Mouse (Mus musculus) small intestine, adult 2 months (tissue): ENCODE measurements around the gene Marcksl1. TPM values are rescaled to one million over a fixed set of nuclear protein-coding genes. Genes with fewer than 3 reads are reported as not detected.

Experiments
- H3K27ac ChIP-seq: fragments of 200-500 bp; 2 replicates; pipeline ENCODE4 v1.5.1; 2012; ENCODE audit warnings: low read depth, low read length, control low read depth, inconsistent platforms; ENCODE audit not compliant: insufficient read depth
- H3K27me3 ChIP-seq: fragments of 200-500 bp; 2 replicates; pipeline ENCODE4 v1.6.1; 2012; ENCODE audit warnings: mild to moderate bottlenecking, moderate library complexity, low read length, inconsistent platforms; ENCODE audit not compliant: control insufficient read depth, insufficient read depth
- H3K36me3 ChIP-seq: fragments of 200-500 bp; 2 replicates; pipeline ENCODE4 v1.6.1; 2012; ENCODE audit warnings: mild to moderate bottlenecking, low read length, control low read depth, inconsistent platforms; ENCODE audit not compliant: control insufficient read depth, insufficient read depth
- H3K4me1 ChIP-seq: fragments of 200-500 bp; 2 replicates; pipeline ENCODE4 v1.6.1; 2012; ENCODE audit warnings: low read length, inconsistent platforms, mixed read lengths; ENCODE audit not compliant: control insufficient read depth, insufficient read depth, insufficient read length
- H3K4me3 ChIP-seq: fragments of 200-500 bp; 2 replicates; pipeline ENCODE4 v1.5.1; 2012; ENCODE audit warnings: low read depth, mild to moderate bottlenecking, control low read depth, inconsistent platforms, low read length, moderate library complexity
- CTCF ChIP-seq: fragments of 200-500 bp; IDR thresholded peaks from 2 replicates; pipeline ENCODE4 v1.5.1; 2012; ENCODE audit warnings: low read depth, mild to moderate bottlenecking, control low read depth, inconsistent platforms, low read length, moderate library complexity, mixed read lengths; ENCODE audit not compliant: insufficient replicate concordance, insufficient read length; ENCODE audit errors: extremely low read depth
- POLR2A ChIP-seq: fragments of 200-500 bp; IDR thresholded peaks from 2 replicates; pipeline ENCODE4 v1.6.1; 2012; ENCODE audit warnings: low read depth, mild to moderate bottlenecking, control low read depth, inconsistent platforms, low read length, moderate library complexity
- WGBS: fragments of 180-500 bp; shearing (Covaris S2); methylation state at CpG from one replicate; pipeline ENCODE4 v1.1.7; 2018; 5-methylcytosine and 5-hydroxymethylcytosine counted together
- polyA plus RNA-seq: library from polyadenylated mRNA; depleted of rRNA; stranded (reverse); fragments of >200 nt; gene quantifications from 2 replicates; pipeline ENCODE4 v1.2.3, GENCODE M21; 2012; rRNA removed

Marcksl1 gene
- polyA plus RNA-seq, 1 experiment = 37.3 TPM

GRCm38 (mm10) chr4:129561184-129561583 is 47.8 kb downstream of the Marcksl1 start:
- WGBS = 54% methylated on average over 5 of the region's 5 CpGs
- peaks cover 11% of the 10 kb centered on the region; the same call in 1 of the 2 replicates for H3K4me1 ChIP-seq
- TF ChIP-seq CTCF = no peak
- TF ChIP-seq POLR2A = no peak
- H3K27ac ChIP-seq = no peak overlapping the region
- H3K27me3 ChIP-seq = no peaks in the 10 kb centered on the region
- H3K36me3 ChIP-seq = no peaks in the 10 kb centered on the region
- H3K4me3 ChIP-seq = no peak overlapping the region

DNA sequence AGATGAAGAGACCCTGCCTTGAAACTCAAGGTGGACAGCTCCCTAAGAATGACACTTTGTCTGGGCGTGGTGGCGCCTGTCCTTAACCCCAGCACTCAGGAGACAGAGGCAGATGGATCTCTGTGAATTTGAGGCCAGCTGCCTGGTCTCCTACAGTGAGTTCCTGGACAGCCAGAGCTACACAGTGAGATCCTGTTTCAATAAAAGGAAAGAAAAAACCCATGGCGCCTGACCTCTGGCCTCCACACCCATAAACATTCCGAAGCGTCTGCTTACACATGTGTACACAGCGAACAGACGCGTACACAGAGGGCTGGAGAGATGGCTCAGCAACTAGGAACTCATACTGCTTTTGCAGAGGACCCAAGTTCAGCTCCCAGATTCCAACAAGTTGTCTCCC is 50.3 kb downstream of the Marcksl1 start:
- no peaks in the 10 kb centered on the region for H3K36me3 ChIP-seq
- no peaks in the 10 kb centered on the region for H3K27me3 ChIP-seq
- no peak overlapping the region for H3K4me3 ChIP-seq
- WGBS = 28% methylated on average over 8 of the region's 8 CpGs
- peaks cover 6% of the 10 kb centered on the region; the same call in 1 of the 2 replicates for H3K4me1 ChIP-seq
- no peak overlapping the region for H3K27ac ChIP-seq
- no peak for TF ChIP-seq CTCF
- no peak for TF ChIP-seq POLR2A

GRCm38 (mm10) chr4:129565139-129565538 is 51.8 kb downstream of the Marcksl1 start:
- Histone ChIP-seq H3K4me3 (no peak overlapping the region), H3K4me1 (peaks cover 6% of the 10 kb centered on the region; the same call in 1 of the 2 replicates), H3K36me3 (no peaks in the 10 kb centered on the region), H3K27ac (no peak overlapping the region), H3K27me3 (no peaks in the 10 kb centered on the region)
- WGBS = 64% methylated on average over 6 of the region's 6 CpGs
- TF ChIP-seq POLR2A = no peak
- TF ChIP-seq CTCF = no peak

Other genes starting within 250 kb of the Marcksl1 start
- 0.34 and 0.37 TPM in 2 replicates for gene Sync, start 226.0 kb upstream of the Marcksl1 start, polyA plus RNA-seq
- gene Rbbp4, start 178.2 kb upstream of the Marcksl1 start, polyA plus RNA-seq = 3.7 and 6.1 TPM in 2 replicates
- gene Zbtb8os, start 177.9 kb upstream of the Marcksl1 start, polyA plus RNA-seq = 5.4 and 9.6 TPM in 2 replicates
- gene Zbtb8a, start 135.5 kb upstream of the Marcksl1 start, polyA plus RNA-seq = 2.3 and 5.0 TPM in 2 replicates
- 0.05 TPM in 1 of 2 replicates, not detected in the other for gene Zbtb8b, start 72.7 kb upstream of the Marcksl1 start, polyA plus RNA-seq
- gene Bsdc1, start 52.0 kb upstream of the Marcksl1 start, polyA plus RNA-seq = 13.9 and 24.5 TPM in 2 replicates
- gene Tssk3, start 22.6 kb upstream of the Marcksl1 start, polyA plus RNA-seq = not detected in 2 replicates
- not detected in 2 replicates for gene Fam229a, start 22.4 kb upstream of the Marcksl1 start, polyA plus RNA-seq
- 13.7 and 31.1 TPM in 2 replicates for gene Hdac1, start 29.1 kb downstream of the Marcksl1 start, polyA plus RNA-seq
- gene Lck, start 60.1 kb downstream of the Marcksl1 start, polyA plus RNA-seq = 8.3 and 15.0 TPM in 2 replicates
- 0.65 and 1.3 TPM in 2 replicates for gene Fam167b, start 65.0 kb downstream of the Marcksl1 start, polyA plus RNA-seq
- 171 and 202 TPM in 2 replicates for gene Eif3i, start 87.1 kb downstream of the Marcksl1 start, polyA plus RNA-seq
- 77.1 and 132 TPM in 2 replicates for gene Tmem234, start 87.1 kb downstream of the Marcksl1 start, polyA plus RNA-seq
- gene Dcdc2b, start 100.7 kb downstream of the Marcksl1 start, polyA plus RNA-seq = 0.15 and 1.6 TPM in 2 replicates
- 11.9 and 17.0 TPM in 2 replicates for gene Iqcc, start 105.5 kb downstream of the Marcksl1 start, polyA plus RNA-seq
- gene Ccdc28b, start 110.4 kb downstream of the Marcksl1 start, polyA plus RNA-seq = 5.2 and 7.2 TPM in 2 replicates
- 8.1 and 11.4 TPM in 2 replicates for gene Txlna, start 127.5 kb downstream of the Marcksl1 start, polyA plus RNA-seq
- gene Kpna6, start 159.2 kb downstream of the Marcksl1 start, polyA plus RNA-seq = 8.5 and 10.9 TPM in 2 replicates
- 11.2 and 21.4 TPM in 2 replicates for gene Tmem39b, start 183.3 kb downstream of the Marcksl1 start, polyA plus RNA-seq
- gene Khdrbs1, start 228.7 kb downstream of the Marcksl1 start, polyA plus RNA-seq = 29.4 and 58.7 TPM in 2 replicates